Comparison of ENCODE assay signal across 9 mouse cellular contexts in genomic region chr5:100047871-100048270, GRCm38 (mm10). TPM values are rescaled to one million over a fixed set of nuclear protein-coding genes. Genes with fewer than 3 reads are reported as not detected.
DNase-seq lines count a peak whose midpoint lies in the region; ATAC-seq and TF ChIP-seq lines count a peak whose summit lies in the region.
"Had no signal": no experiment of that assay in that cellular context is flagged by ENCODE, and none has a peak within 500 bp of the region (broad histone marks: within the 10 kb centered on the region; RNA-seq: fewer than 3 reads in every experiment).

No protein-coding gene starts in this region.

- intact Hi-C loops in left cerebral cortex, adult 2 months (cut with DNase I) = no loop called here

- H3K79me2 ChIP-seq in liver, adult 2 months (ENCODE audit: control insufficient read depth, insufficient read depth, low read length) = peaks cover 12% of the 10 kb centered on the region; the same call in 1 of the 2 replicates

- peak; percentile 50 to 52 for DNase-seq in cerebellum, postnatal 10 days
- DNase-seq in cerebellum, postnatal 36 days = no peak
- peak; percentile 72 for DNase-seq in liver, adult 2 months (ENCODE audit: extremely low read depth, low read depth, low spot score)
- no peak for DNase-seq in liver
- no peak for DNase-seq in forebrain, embryonic 11.5 days (ENCODE audit: low spot score)
- DNase-seq in midbrain, postnatal 0 days (ENCODE audit: low spot score) = peak; percentile 57
- DNase-seq in left cerebral cortex, adult 2 months (ENCODE audit: extremely low spot score in 1 of 2, low spot score in 2 of 2) = no peak

- TF ChIP-seq CTCF in liver, adult 2 months (IDR thresholded peaks at IDR 0.05; ENCODE audit: low read depth, low read length) = no peak
- TF ChIP-seq CTCF in midbrain, postnatal 0 days (IDR thresholded peaks at IDR 0.05) = no peak
- no peak for TF ChIP-seq CTCF in left cerebral cortex, adult 2 months (IDR thresholded peaks at IDR 0.05)

- no peak overlapping the region for H3K4me3 ChIP-seq in liver, adult 2 months (ENCODE audit: insufficient read depth, low read depth, low read length)
- H3K4me3 ChIP-seq in forebrain, embryonic 11.5 days (ENCODE audit: low read depth, low read length) = no peak overlapping the region
- H3K4me3 ChIP-seq in midbrain, postnatal 0 days (ENCODE audit: low read depth, low read length) = no peak overlapping the region
- no peak overlapping the region for H3K4me3 ChIP-seq in left cerebral cortex, adult 2 months

- H3K27ac ChIP-seq in liver, adult 2 months (replicated peaks; ENCODE audit: insufficient read depth, low read depth, low read length) = no peak overlapping the region
- no peak overlapping the region for H3K27ac ChIP-seq in forebrain, embryonic 11.5 days (ENCODE audit: low read depth, low read length)
- no peak overlapping the region for H3K27ac ChIP-seq in midbrain, postnatal 0 days (ENCODE audit: low read depth, low read length)
- H3K27ac ChIP-seq in left cerebral cortex, adult 2 months = no peak overlapping the region

- H3K9me3 ChIP-seq in forebrain, embryonic 11.5 days (ENCODE audit: control insufficient read depth, low read length) = no peaks in the 10 kb centered on the region; the same call in 1 of the 2 replicates
- no peaks in the 10 kb centered on the region for H3K9me3 ChIP-seq in midbrain, postnatal 0 days (ENCODE audit: low read length)

- no peaks in the 10 kb centered on the region for H3K27me3 ChIP-seq in liver, adult 2 months (ENCODE audit: control insufficient read depth, insufficient read depth, low read length)
- no peaks in the 10 kb centered on the region for H3K27me3 ChIP-seq in forebrain, embryonic 11.5 days (ENCODE audit: control insufficient read depth, insufficient read depth, low read length)
- H3K27me3 ChIP-seq in midbrain, postnatal 0 days (ENCODE audit: insufficient read depth, low read length) = no peaks in the 10 kb centered on the region

- H3K4me1 ChIP-seq in liver, adult 2 months (ENCODE audit: control insufficient read depth, insufficient read depth, low read length) = peaks cover 5% of the 10 kb centered on the region; the same call in 1 of the 2 replicates
- peaks cover 14% of the 10 kb centered on the region for H3K4me1 ChIP-seq in forebrain, embryonic 11.5 days (replicated peaks; ENCODE audit: control insufficient read depth, insufficient read depth, low read length)
- H3K4me1 ChIP-seq in midbrain, postnatal 0 days (ENCODE audit: insufficient read depth, low read length) = no peaks in the 10 kb centered on the region

- no peak overlapping the region for H3K9ac ChIP-seq in liver, adult 2 months (ENCODE audit: low read depth, low read length)
- H3K9ac ChIP-seq in forebrain, embryonic 11.5 days (ENCODE audit: low read length) = peak overlapping the region; percentile 30; the same call in 1 of the 2 replicates
- no peak overlapping the region for H3K9ac ChIP-seq in midbrain, postnatal 0 days (replicated peaks; ENCODE audit: low read length, poor library complexity, severe bottlenecking)

- no peak overlapping the region for H3K4me2 ChIP-seq in forebrain, embryonic 11.5 days (ENCODE audit: low read depth, low read length, severe bottlenecking)
- no peak overlapping the region for H3K4me2 ChIP-seq in midbrain, postnatal 0 days (ENCODE audit: low read depth, low read length, poor library complexity, severe bottlenecking)

- ATAC-seq in forebrain, embryonic 11.5 days (replicated peaks; ENCODE audit: low FRiP score) = no peak
- ATAC-seq in midbrain, postnatal 0 days (ENCODE audit: low FRiP score) = no peak
- ATAC-seq in megakaryocyte, adult 5-6 weeks (ENCODE audit: poor library complexity, severe bottlenecking) = no peak
- ATAC-seq: intestine, postnatal 0 days had no signal

- H3K36me3 ChIP-seq in liver, adult 2 months (ENCODE audit: control insufficient read depth, insufficient read depth, low read length) = no peaks in the 10 kb centered on the region
- H3K36me3 ChIP-seq in forebrain, embryonic 11.5 days (ENCODE audit: control insufficient read depth, insufficient read depth, low read length) = no peaks in the 10 kb centered on the region
- H3K36me3 ChIP-seq in midbrain, postnatal 0 days (ENCODE audit: insufficient read depth, low read length) = no peaks in the 10 kb centered on the region

- WGBS in liver, adult 2 months = 17% methylated on average over 7 of the region's 7 CpGs
- 53% methylated on average over 7 of the region's 7 CpGs for WGBS in forebrain, embryonic 11.5 days
- WGBS in midbrain, postnatal 0 days = 44% methylated on average over 7 of the region's 7 CpGs

- no peak for TF ChIP-seq POLR2A in liver, adult 2 months (IDR thresholded peaks at IDR 0.05; ENCODE audit: extremely low read depth, insufficient read depth, low read length)

RNA-seq across cellular contexts. Expression of gene Enoph1, which starts 8.1 kb away (rescaled TPM):
- 5.9 and 6.2 TPM in 2 replicates for total RNA-seq in liver, adult 2 months (2014; rRNA removed)
- polyA plus RNA-seq in liver, adult 2 months (2012; rRNA removed) = 6.2 and 7.3 TPM in 2 replicates
- polyA plus RNA-seq in forebrain, embryonic 11.5 days (2014; fragmentation: Nextera tagmentation; extraction: Ambion mirVana) = 50.5 and 53.1 TPM in 2 replicates
- 50.0 and 54.7 TPM in 2 replicates for total RNA-seq in midbrain, postnatal 0 days (2014; rRNA removed)
- 55.0 and 56.3 TPM in 2 replicates for polyA plus RNA-seq in midbrain, postnatal 0 days (2015; fragmentation: Nextera tagmentation; extraction: Ambion mirVana)
- 32.5 and 35.1 TPM in 2 replicates for total RNA-seq in megakaryocyte, adult 5-6 weeks (2015)
- total RNA-seq in megakaryocyte, adult 5-6 weeks (2017) = 35.4 and 36.5 TPM in 2 replicates
- 10 to 100 TPM; 50.3 to 55.7 TPM for total RNA-seq in left cerebral cortex, adult 2 months (2021)

RNA-seq across cellular contexts. Expression of gene Hnrnpdl, which starts 8.4 kb away (rescaled TPM):
- 46.9 and 51.4 TPM in 2 replicates for total RNA-seq in liver, adult 2 months (2014; rRNA removed)
- 22.5 and 28.9 TPM in 2 replicates for polyA plus RNA-seq in liver, adult 2 months (2012; rRNA removed)
- 296 and 314 TPM in 2 replicates for polyA plus RNA-seq in forebrain, embryonic 11.5 days (2014; fragmentation: Nextera tagmentation; extraction: Ambion mirVana)
- total RNA-seq in midbrain, postnatal 0 days (2014; rRNA removed) = 145 and 171 TPM in 2 replicates
- 203 and 214 TPM in 2 replicates for polyA plus RNA-seq in midbrain, postnatal 0 days (2015; fragmentation: Nextera tagmentation; extraction: Ambion mirVana)
- 196 and 214 TPM in 2 replicates for total RNA-seq in megakaryocyte, adult 5-6 weeks (2015)
- total RNA-seq in megakaryocyte, adult 5-6 weeks (2017) = 356 and 360 TPM in 2 replicates
- total RNA-seq in left cerebral cortex, adult 2 months (2021) = 100 to 1,000 TPM; 177 to 178 TPM

Comparison
In these comparisons a context has a peak if more than half of its experiments do, and no peak if none do; other contexts are left out.
1. DNase-seq: peak in cerebellum, postnatal 10 days (2 of 2), liver, adult 2 months (single experiment) and midbrain, postnatal 0 days (single experiment); none in cerebellum, postnatal 36 days (0 of 2), liver (single experiment), forebrain, embryonic 11.5 days (single experiment) and left cerebral cortex, adult 2 months (0 of 2).